ENCODE assay signal across 15 mouse cellular contexts in the genomic region with DNA sequence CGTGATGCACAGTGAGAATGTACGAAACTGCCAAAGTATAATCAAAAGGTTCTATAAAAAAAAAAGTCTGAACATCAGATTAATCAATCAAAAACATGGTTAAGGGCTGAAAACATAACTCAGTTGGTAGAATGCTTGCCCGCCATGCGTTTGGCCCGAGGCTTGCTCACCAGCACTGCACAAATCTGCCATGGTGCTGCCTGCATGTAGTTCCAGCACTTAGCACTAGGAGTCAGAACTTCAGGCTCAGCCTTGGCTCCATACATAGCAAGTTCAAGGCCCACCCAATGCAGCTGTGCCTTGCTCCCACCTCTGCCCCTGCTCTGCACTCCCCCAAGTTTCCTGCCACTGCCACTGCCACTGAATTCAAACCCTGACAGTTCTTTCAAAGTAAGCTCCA. TPM values are rescaled to one million over a fixed set of nuclear protein-coding genes. Genes with fewer than 3 reads are reported as not detected.
DNase-seq lines count a peak whose midpoint lies in the region; ATAC-seq and TF ChIP-seq lines count a peak whose summit lies in the region.
"Had no signal": no experiment of that assay in that cellular context is flagged by ENCODE, and none has a peak within 500 bp of the region (broad histone marks: within the 10 kb centered on the region; RNA-seq: fewer than 3 reads in every experiment).

No protein-coding gene starts in this region.

- H3K36me3 ChIP-seq in heart, postnatal 0 days (replicated peaks; ENCODE audit: control insufficient read depth, insufficient read depth, low read length), result no peaks in the 10 kb centered on the region
- no peaks in the 10 kb centered on the region for H3K36me3 ChIP-seq in lung, embryonic 14.5 days (ENCODE audit: insufficient read depth)
- no peaks in the 10 kb centered on the region for H3K36me3 ChIP-seq in ES-E14 (ENCODE audit: control insufficient read depth, insufficient read depth, low read length, poor library complexity, severe bottlenecking)
- no peaks in the 10 kb centered on the region for H3K36me3 ChIP-seq in forebrain, embryonic 14.5 days (ENCODE audit: control insufficient read depth, insufficient read depth, low read length)
- H3K36me3 ChIP-seq: embryonic facial prominence, embryonic 12.5 days; midbrain, embryonic 15.5 days had no signal

- H3K9me3 ChIP-seq in heart, postnatal 0 days (replicated peaks; ENCODE audit: control insufficient read depth, low read length), result no peaks in the 10 kb centered on the region
- no peaks in the 10 kb centered on the region for H3K9me3 ChIP-seq in lung, embryonic 14.5 days (ENCODE audit: low read depth, low read length)
- no peaks in the 10 kb centered on the region for H3K9me3 ChIP-seq in ES-E14 (ENCODE audit: control insufficient read depth, insufficient read depth, low read depth, low read length)
- H3K9me3 ChIP-seq in forebrain, embryonic 14.5 days (replicated peaks; ENCODE audit: control insufficient read depth, low read length), result no peaks in the 10 kb centered on the region
- H3K9me3 ChIP-seq: embryonic facial prominence, embryonic 12.5 days; midbrain, embryonic 15.5 days had no signal

- H3K9ac ChIP-seq in heart, postnatal 0 days (replicated peaks; ENCODE audit: low read depth, low read length), result no peak overlapping the region
- no peak overlapping the region for H3K9ac ChIP-seq in lung, embryonic 14.5 days
- H3K9ac ChIP-seq in ES-E14 (ENCODE audit: insufficient read depth, low read depth, low read length, poor library complexity, severe bottlenecking), result no peak overlapping the region
- H3K9ac ChIP-seq in forebrain, embryonic 14.5 days (ENCODE audit: low read length), result no peak overlapping the region
- H3K9ac ChIP-seq: embryonic facial prominence, embryonic 12.5 days; midbrain, embryonic 15.5 days had no signal

- H3K4me3 ChIP-seq in heart, postnatal 0 days (ENCODE audit: low read depth, low read length), result no peak overlapping the region
- H3K4me3 ChIP-seq in lung, embryonic 14.5 days (ENCODE audit: low read depth, low read length), result no peak overlapping the region
- no peak overlapping the region for H3K4me3 ChIP-seq in ES-E14 (ENCODE audit: insufficient read depth in 1 of 2, low read depth in 1 of 2, low read length in 2 of 2, poor library complexity in 1 of 2, severe bottlenecking in 1 of 2)
- H3K4me3 ChIP-seq in forebrain, embryonic 14.5 days (ENCODE audit: low read depth, low read length), result no peak overlapping the region
- H3K4me3 ChIP-seq: embryonic facial prominence, embryonic 12.5 days; midbrain, embryonic 15.5 days had no signal

- H3K4me2 ChIP-seq in heart, postnatal 0 days (ENCODE audit: low read depth, low read length), result no peak overlapping the region
- no peak overlapping the region for H3K4me2 ChIP-seq in lung, embryonic 14.5 days
- H3K4me2 ChIP-seq in forebrain, embryonic 14.5 days (ENCODE audit: low read length), result no peak overlapping the region
- H3K4me2 ChIP-seq: embryonic facial prominence, embryonic 12.5 days; midbrain, embryonic 15.5 days had no signal

- peak overlapping the region; percentile 66 for H3K27ac ChIP-seq in heart, postnatal 0 days (ENCODE audit: low read depth)
- H3K27ac ChIP-seq in lung, embryonic 14.5 days (ENCODE audit: low read depth), result no peak overlapping the region
- no peak overlapping the region for H3K27ac ChIP-seq in ES-E14 (ENCODE audit: insufficient read depth, low read depth, low read length, poor library complexity, severe bottlenecking)
- H3K27ac ChIP-seq in forebrain, embryonic 14.5 days (ENCODE audit: low read depth, low read length), result no peak overlapping the region
- H3K27ac ChIP-seq: macrophage; midbrain, embryonic 15.5 days had no signal

- no peak for TF ChIP-seq EP300 in heart, postnatal 0 days (IDR thresholded peaks at IDR 0.05; ENCODE audit: low read depth)

- TF ChIP-seq CTCF in heart, postnatal 0 days (IDR thresholded peaks at IDR 0.05; ENCODE audit: low read depth), result no peak
- peak; percentile 25; the same call in 1 of the 2 replicates for TF ChIP-seq CTCF in lung, embryonic 14.5 days (IDR thresholded peaks at IDR 0.05; ENCODE audit: low read depth)

- 82% methylated on average over 5 of the region's 5 CpGs for WGBS in heart, postnatal 0 days
- 83% methylated on average over 5 of the region's 5 CpGs for WGBS in lung, embryonic 14.5 days
- WGBS in forebrain, embryonic 14.5 days, result 88% methylated on average over 5 of the region's 5 CpGs

- ATAC-seq in heart, postnatal 0 days (ENCODE audit: insufficient read depth, low read depth), result no peak
- ATAC-seq in lung, embryonic 14.5 days (ENCODE audit: insufficient read depth), result no peak
- peak; percentile 55 for ATAC-seq in megakaryocyte, adult 5-6 weeks (ENCODE audit: poor library complexity, severe bottlenecking)
- no peak for ATAC-seq in forebrain, embryonic 14.5 days
- ATAC-seq: intestine, embryonic 16.5 days; midbrain, embryonic 15.5 days had no signal

- H3K27me3 ChIP-seq in heart, postnatal 0 days (ENCODE audit: control insufficient read depth, insufficient read depth, low read length), result no peaks in the 10 kb centered on the region
- no peaks in the 10 kb centered on the region for H3K27me3 ChIP-seq in lung, embryonic 14.5 days (ENCODE audit: insufficient read depth, low read length)
- H3K27me3 ChIP-seq in forebrain, embryonic 14.5 days (replicated peaks; ENCODE audit: control insufficient read depth, insufficient read depth, low read length), result no peaks in the 10 kb centered on the region
- H3K27me3 ChIP-seq: embryonic facial prominence, embryonic 12.5 days; midbrain, embryonic 15.5 days had no signal

- 0 out of 2 replicates have a peak, but pooled peaks cover 3% of the 10 kb centered on the region for H3K4me1 ChIP-seq in heart, postnatal 0 days (ENCODE audit: control insufficient read depth, insufficient read depth)
- H3K4me1 ChIP-seq in lung, embryonic 14.5 days (ENCODE audit: insufficient read depth), result no peaks in the 10 kb centered on the region
- H3K4me1 ChIP-seq in ES-E14 (ENCODE audit: control insufficient read depth in 2 of 2, insufficient read depth in 2 of 2, low read length in 2 of 2, poor library complexity in 1 of 2), result no peaks in the 10 kb centered on the region
- H3K4me1 ChIP-seq in forebrain, embryonic 14.5 days (ENCODE audit: control insufficient read depth, insufficient read depth, low read length), result no peaks in the 10 kb centered on the region
- H3K4me1 ChIP-seq: embryonic facial prominence, embryonic 12.5 days; midbrain, embryonic 15.5 days had no signal

- in situ Hi-C loops in ES-E14 (cut with MboI; ENCODE audit: low sequenced_read_pairs in 2 of 2, unreplicated experiment in 2 of 2), result no loop called here

- intact Hi-C loops in heart, postnatal 36 days (cut with DNase I), result no loop called here

- no peak for DNase-seq in heart, postnatal 0 days (ENCODE audit: low spot score)
- DNase-seq in heart, postnatal 36 days, result no peak
- DNase-seq in lung, embryonic 14.5 days, result no peak
- DNase-seq in lung, postnatal 4 days, result no peak
- DNase-seq in ES-E14 (ENCODE audit: low read depth, low spot score), result peak; percentile 27
- no peak for DNase-seq in forebrain, embryonic 14.5 days (ENCODE audit: low spot score)
- DNase-seq in testis, postnatal 14 days (ENCODE audit: low spot score), result no peak
- DNase-seq: cerebellum, postnatal 25 days; kidney, postnatal 25 days; left cerebral cortex, postnatal 4 days had no signal

TF ChIP-seq in ES-E14, 5 proteins besides CTCF, POLR2A, EP300 and RAD21:
- TF ChIP-seq MAFK (IDR thresholded peaks at IDR 0.05; ENCODE audit: insufficient read depth, low read depth, low read length) (no peak), ZC3H11A (IDR thresholded peaks at IDR 0.05; ENCODE audit: borderline replicate concordance, low read depth, low read length) (no peak), CHD2 (IDR thresholded peaks at IDR 0.05; ENCODE audit: low read depth, low read length) (no peak), ZNF384 (IDR thresholded peaks at IDR 0.05; ENCODE audit: low read depth, low read length) (no peak), HCFC1 (IDR thresholded peaks at IDR 0.05; ENCODE audit: borderline replicate concordance, insufficient read depth, low read length) (no peak)

RNA-seq across cellular contexts. Expression of a gene that starts 0.7 kb away (rescaled TPM):
- total RNA-seq in heart, postnatal 0 days (2014; rRNA removed; ENCODE audit: low replicate concordance), result 2.1 and 7.5 TPM in 2 replicates
- polyA plus RNA-seq in heart, postnatal 0 days (2015; fragmentation: Nextera tagmentation; extraction: Ambion mirVana), result 12.0 and 12.4 TPM in 2 replicates
- 1 to 10 TPM; 4.2 to 4.6 TPM for total RNA-seq in heart, postnatal 36 days (2021)
- 0.61 and 0.71 TPM in 2 replicates for polyA plus RNA-seq in lung, embryonic 14.5 days (2014; fragmentation: Nextera tagmentation; extraction: Ambion mirVana)
- 0.31 TPM in 1 of 2 replicates, not detected in the other for total RNA-seq in ES-E14 (2012; rRNA removed)
- total RNA-seq in megakaryocyte, adult 5-6 weeks (2015), result 0.22 and 1.9 TPM in 2 replicates
- 0.37 and 1.2 TPM in 2 replicates for total RNA-seq in megakaryocyte, adult 5-6 weeks (2017)
- 0.72 and 1.1 TPM in 2 replicates for polyA plus RNA-seq in forebrain, embryonic 14.5 days (2014; fragmentation: Nextera tagmentation; extraction: Ambion mirVana)
- polyA plus RNA-seq: macrophage had no signal
